Mouse (Mus musculus) adrenal gland, postnatal 10 days (tissue): ENCODE data around the gene Zfp9. TPM values are rescaled to one million over a fixed set of nuclear protein-coding genes. Genes with fewer than 3 reads are reported as not detected.

ENCODE experiments used
- DNase-seq: peaks from one replicate; pipeline ENCODE4 v3.0.0; 2021; ENCODE audit warnings: mixed read lengths
- long read RNA-seq, 2 experiments: library from polyadenylated mRNA; stranded (forward); transcript quantifications; one replicate each; pipeline ENCODE4 v2.0.0; 2021
- microRNA-seq: library from miRNA; unstranded; fragments of <30 nt; microRNA quantifications from one replicate; pipeline ENCODE4 v1.2.0, GENCODE M21; 2021
- total RNA-seq, 2 experiments: library from RNA; stranded (reverse); gene quantifications; 2 replicates each; pipeline ENCODE4 v1.2.3; 2021

Gene Zfp9
- total RNA-seq: 1 to 10 TPM; 6.1 to 7.9 TPM
- long read RNA-seq, experiment 1: 0 reads
- long read RNA-seq, experiment 2: 0 reads

DNA sequence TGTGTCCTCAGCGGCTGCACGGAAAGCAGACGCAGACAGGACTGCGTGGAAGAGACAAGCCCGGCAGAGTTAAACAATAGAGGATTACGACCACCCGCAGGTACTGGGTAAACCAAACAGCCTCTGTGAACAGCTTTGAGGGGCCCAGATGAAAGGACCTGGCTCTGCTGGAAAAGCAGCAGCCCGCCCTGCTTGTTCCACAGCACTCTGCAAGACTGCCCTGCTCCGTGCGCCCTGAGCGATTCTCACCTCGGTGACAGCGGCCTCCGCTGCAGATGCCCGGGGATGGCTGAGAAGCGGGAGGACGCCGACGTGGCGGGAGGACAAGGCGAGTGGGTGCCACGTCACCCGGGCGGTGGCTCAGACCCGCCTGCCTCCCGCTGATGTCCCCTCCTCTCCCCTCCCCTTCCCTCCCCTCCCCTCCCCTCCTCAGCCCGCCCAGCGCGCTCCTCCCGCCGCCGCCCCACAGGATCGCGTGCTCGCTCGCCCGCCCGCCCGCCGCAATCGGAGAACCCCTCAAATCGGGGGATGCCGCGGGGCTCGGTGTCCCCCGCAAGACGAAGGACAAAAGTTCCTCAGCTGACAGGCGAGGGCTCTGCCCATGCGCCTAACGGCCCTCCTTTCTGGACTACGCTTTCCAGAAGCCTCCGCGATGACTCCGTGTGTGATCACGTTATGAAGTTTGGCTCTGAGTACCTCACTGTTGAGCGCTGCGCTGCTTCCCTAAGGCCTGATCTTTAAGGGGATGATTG, at the start of gene Zfp9:
Gene Zfp9, minus strand, starts transcription at position 364 of the 752 bp plus-strand sequence.
- peak; percentile 89 for DNase-seq

DNA sequence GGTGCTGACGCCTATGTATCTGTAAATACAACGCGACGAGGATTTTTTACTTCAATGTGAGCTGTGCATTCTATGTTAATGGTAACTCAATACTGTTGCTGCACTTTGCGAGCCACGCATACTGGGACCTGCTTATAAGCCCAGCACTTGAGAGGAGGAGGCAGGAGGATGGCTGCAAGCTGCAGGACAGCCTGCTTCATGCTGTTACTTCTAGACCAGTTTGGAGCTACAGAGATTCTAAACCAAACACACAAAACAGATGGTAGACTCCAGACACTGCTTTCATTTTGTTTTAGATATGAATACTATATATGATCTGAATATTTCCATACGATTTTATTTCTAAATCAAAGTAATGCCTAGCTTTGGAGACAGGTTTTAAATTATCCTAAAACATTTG, 41.5 kb upstream of the Zfp9 start:
- no peak for DNase-seq

DNA sequence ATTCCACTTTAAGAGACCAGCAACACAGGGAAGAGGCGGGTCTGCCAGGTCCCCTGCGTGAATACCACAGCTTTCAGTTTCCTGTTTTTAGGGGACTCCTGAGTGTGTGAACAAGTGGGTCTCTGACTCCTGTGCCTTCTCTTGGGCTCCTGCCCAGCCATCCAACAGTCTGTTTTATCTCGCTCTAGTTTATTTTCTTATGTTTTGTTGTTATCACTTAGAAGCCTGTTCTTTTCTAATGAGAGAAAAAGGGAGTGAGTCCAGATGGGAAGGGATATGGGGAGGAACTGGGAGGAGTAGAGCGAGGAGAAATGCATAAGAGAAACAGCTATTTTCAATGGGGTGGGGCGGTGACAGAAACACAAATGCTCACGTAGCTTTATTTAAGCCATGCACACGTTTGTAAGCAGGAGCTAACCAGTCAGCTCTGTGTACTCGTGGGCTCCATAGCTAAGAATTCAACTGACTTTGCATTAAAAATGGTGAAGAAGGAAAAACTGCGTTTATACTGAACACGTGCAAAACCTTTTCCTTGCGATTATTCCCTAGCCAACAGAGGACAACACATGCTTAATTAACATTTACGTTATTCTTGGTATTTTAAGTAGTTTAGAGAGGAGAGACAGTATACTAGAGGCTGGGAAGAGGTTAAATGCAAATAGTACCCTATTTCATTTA, 34.4 kb upstream of the Zfp9 start:
- no peak for DNase-seq

DNA sequence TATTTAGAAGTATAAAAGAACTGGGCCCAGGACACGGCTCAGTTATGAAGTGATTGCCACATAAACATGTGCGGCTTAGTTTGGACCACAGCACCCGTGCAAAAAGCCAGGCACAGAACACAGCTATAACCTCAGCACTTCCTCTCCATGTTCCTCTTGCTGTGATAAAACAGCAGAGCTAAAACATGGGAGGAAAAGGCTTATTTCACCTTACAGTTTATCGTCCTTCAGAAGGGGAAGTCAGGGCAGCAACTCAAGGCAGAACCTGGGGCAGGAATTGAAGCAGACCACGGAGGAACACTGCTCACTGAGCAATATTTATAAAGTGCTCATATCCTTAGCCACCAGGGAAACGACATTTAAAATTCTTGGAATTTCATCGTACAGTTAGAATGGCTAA, 19.9 kb upstream of the Zfp9 start:
- DNase-seq: no peak

DNA sequence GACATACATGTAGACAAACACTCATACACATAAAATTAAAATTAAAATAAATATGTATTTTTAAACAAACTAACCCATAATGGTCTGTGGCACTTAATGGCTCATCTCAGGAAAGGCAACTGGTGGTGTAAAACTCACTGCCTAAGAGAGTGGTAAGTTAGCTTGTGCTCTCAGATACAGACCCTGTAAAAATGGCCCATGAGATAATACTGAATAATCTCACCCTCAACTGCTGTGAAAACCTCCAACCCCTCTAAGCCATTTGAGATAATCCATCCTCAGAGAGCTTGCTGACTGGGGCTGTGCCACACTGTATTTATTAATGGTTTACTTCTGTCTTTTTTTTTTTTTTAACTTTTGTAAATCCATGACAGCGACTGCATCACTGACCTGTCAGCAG, 3.0 kb upstream of the Zfp9 start:
- DNase-seq: no peak

DNA sequence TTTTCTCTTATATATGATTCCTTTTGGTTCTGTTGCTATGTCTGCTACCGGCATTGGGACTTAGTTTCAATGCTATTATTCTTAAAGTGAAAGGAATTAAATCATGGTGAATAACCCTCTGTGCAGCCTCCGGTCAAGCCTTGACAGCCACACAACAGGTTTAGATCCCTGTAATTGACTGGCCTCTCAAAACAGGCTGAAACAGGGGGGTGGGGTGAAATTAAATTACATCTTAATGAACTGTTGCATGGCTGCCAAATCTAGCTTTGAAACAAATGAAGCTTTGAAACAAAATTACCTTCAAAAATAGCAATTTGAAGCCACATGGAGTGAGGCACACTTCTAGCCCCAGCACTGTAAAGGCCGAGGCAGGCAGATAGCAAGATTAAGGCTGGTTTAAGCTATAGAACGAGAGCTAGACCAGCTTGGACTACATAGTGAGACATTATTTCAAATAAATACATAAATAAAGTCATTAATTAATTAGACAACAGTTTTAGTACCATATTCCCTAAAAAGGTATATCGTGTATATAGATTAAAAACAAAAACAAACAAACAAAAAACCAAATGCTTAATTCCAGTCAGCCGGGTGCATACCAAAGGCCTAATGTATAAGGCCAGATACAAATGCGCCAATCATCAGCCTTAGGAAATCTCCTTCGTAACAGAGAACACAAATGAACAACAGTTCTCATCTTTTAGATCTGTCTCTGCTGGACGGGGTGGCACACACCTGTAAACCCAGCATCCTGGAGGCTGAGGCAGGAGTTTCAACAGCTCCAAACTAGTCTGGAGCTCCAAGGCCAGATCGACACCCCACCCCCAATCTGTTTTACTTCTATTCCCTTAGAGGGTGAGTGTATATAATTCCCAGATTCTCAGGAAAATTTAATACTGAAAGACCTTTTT, 990 bp downstream of the Zfp9 start:
- DNase-seq: no peak

DNA sequence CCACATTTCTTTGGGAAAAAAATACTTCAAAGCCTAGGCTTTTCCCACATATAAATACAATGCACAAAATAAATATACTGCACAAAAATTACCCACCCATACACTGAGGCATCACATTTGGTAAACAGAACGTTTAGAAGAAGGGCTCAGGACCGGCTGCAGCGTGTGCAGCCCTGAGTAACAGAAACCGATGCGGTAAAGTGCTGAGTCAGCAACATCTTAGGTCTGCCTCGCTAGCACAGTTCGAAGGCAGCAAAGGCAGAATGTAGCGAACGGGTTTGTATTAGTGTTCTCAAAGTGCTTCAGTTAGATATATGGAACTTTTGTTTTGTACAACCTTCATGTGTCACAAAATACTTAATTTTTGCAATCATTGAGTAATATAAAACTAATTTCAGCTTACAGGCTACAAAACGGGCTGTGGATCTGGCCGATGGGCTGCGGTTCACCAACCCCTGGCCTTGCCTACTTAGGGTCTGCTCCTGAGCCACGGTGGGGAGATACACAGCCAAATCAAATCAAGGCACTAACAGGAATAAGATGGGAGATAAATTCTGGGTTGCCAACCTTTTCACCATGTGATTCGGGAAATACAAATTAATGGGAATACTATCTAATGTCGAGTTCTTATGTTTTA, 16.9 kb downstream of the Zfp9 start:
- no peak for DNase-seq

DNA sequence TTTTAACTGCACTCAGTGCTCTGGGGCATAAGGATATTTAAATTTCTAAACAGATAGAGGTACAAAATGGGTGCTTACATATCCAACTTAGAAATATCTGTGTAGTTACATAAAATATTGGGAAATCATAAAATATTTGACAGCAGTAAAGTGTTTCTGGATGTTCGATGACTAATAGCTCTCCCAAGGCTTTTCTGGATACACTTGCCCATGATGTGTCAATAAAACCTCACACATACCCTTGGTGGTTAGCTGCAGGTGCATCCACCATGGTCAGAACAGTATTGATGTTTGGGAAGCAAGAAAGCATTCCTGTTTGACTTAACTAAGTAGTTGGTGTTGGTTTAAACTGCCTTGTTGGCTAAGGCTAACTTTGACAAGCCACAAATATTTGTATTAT, 21.4 kb downstream of the Zfp9 start:
- no peak for DNase-seq

DNA sequence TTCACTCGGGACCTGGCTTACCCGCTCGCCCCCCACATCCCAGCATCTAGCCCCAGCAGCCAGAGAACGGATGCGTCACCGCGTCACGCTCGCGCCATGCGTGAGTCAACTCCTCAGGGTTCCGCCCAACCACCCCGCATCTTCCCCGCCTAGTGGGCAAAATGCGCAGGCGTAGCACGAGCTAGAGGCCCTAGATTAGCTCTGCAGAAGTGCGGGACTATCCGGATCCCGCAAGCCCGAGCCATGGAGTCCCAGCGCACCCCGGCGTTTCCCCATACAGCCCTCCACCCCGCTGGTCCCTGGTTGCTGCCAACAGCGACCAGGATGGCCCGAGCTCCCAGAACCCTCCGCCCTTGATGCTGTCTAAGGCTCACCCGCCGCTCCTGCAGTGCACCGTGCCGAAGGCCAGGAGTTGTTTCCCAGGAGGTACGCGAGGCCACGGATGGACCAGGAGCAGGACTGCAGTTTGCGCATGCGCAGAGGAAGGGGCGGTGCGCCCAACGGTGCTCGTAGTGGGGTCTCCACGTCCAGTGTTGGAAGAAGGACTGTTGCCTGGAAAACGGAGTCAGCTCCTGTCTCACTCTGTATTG, 24.0 kb downstream of the Zfp9 start, which contains the start of gene Zfp248:
Gene Zfp248, minus strand, starts transcription at position 487 of the 590 bp plus-strand sequence.
- peak; percentile 91 for DNase-seq

DNA sequence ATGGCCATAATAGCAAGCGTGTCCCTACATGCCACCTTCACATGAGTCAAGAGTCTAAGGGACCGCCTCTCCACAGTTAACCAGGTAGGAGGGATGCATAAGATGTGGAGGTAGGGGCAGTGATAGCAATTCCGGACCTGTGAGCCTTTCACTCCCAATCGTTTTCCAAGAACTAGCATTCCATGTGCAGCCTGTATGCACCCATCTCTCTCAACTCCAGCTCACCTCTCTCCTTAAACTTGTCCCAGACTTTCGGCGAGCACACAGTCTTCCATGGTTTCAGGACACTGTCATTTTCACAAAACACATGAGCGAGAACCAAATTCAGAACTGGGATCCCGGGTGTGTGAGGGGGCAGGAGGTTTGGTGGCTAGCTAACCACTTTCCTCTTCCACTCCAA, 24.7 kb downstream of the Zfp9 start:
- DNase-seq: peak; percentile 20

DNA sequence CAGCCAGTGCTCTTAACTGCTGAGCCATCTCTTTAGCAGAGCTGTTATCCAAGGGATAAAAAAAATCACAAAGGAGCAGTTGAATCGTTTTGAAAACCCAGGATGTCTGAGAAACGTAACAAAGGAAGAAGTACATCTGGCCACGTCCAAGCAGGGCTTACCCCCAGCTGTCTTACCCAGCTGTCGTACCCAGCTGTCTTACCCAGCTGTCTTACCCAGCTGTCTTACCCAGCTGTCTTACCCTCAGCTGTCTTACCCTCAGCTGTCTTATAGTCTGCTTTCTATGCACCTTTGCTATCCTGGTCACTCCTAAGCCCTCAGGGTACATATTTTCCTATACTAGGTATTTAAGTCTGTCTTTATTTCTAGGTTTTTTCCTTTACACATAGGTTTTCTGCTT, 47.6 kb downstream of the Zfp9 start:
- DNase-seq: no peak

DNA sequence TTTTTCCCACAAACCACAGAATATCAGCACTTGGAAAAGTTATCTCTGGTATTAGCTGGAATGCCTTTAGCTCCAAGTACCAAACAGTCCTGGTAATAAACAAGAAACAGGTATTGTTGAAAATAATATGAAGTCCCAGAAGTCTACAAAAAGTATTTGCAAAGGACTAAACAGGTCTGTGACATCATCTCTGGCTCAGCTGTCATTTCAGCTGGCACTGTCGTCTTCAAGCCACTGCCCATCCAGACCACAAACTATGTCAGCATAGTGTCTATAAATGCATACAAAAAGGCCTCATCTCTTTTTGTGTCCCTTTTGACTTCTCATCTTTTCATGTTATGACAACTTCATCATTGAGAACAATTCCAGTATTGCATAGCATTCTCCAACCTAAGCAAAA, 52.5 kb downstream of the Zfp9 start:
- no peak for DNase-seq

DNA sequence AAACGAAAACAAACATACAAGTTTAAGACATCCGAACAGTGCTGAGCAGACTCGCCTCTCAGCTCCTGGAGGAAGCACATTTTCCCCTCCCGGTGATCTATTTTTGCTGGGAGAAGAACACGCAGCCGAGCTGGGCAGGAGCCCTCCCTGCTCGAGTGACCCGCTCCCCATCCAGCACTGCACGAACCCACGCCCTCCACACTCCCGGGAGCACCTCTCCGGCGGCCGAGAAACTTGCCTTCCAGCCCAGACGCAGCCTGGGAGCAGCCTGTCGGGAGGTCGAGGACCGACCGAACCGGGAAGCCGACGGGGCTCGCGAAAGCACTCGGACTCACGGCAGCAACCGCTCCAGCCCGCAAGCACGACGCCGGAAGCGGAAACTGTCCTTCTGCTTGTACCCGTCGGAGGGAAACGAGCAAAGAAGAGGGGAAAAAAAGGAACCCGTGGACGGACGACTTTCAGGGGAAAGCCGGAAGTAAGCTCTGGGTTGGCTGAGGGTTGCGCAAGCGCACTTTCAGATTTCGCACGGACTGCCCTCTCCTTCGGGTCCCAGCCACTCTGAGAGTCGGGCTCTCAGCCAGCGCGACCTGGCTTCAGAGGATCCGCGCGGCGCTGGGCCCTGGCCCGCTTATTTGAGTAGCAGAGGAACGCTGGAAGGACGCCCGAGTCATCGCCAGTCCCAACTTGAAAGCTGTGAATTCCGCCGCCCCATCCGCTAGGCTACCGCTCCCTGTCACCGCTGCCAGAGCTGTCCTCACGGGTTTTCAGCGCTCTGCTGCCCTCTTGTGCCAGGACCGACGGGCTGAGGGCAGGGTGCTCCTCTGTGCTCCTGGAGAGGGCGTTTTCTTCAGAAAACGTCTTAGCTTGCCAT, 59.8 kb downstream of the Zfp9 start, which contains the start of gene Bms1:
Gene Bms1, minus strand, starts transcription at position 425 of the 871 bp plus-strand sequence.
- peak; percentile 95 for DNase-seq

Small RNAs within 50 kb of the gene (microRNA-seq; reads per million reads assigned to microRNA genes)
- gene Gm25953: not detected

Other genes starting within 250 kb of the Zfp9 start
- gene Bms1, start 59.8 kb downstream of the Zfp9 start, total RNA-seq: 10 to 100 TPM; 29.4 to 31.9 TPM
- gene Zfp248, start 23.8 kb downstream of the Zfp9 start, total RNA-seq: 1 to 10 TPM; 3.2 to 4.2 TPM
- 1 to 10 TPM; 3.3 to 5.1 TPM for gene Ankrd26, start 82.9 kb upstream of the Zfp9 start, total RNA-seq